Mouse (Mus musculus) T-cell, adult 66 days (primary cell): ENCODE results near the gene Abca4. TPM values are rescaled to one million over a fixed set of nuclear protein-coding genes. Genes with fewer than 3 reads are reported as not detected.

Experiments used
- total RNA-seq, 2 experiments: library from RNA; stranded (reverse); gene quantifications; 3 replicates in 1 of 2; 4 replicates in 1 of 2; pipeline ENCODE4 v1.2.4; 2023

Abca4 gene
- not detected for total RNA-seq

GRCm38 (mm10) chr3:122043799-122044547, at the start of gene Abca4:
Abca4 (plus strand) TSS chr3:122044443.

Other genes starting within 250 kb of the Abca4 start
- 10 to 100 TPM; 15.1 to 15.4 TPM for gene Abcd3, start 229.1 kb upstream of the Abca4 start, total RNA-seq
- gene Arhgap29, start 91.9 kb upstream of the Abca4 start, total RNA-seq = 10 to 100 TPM in 1 of 2 experiments, 1 to 10 TPM in 1; 7.3 to 10.8 TPM
- gene Gclm, start 201.1 kb downstream of the Abca4 start, total RNA-seq = 10 to 100 TPM; 31.4 to 35.5 TPM
- gene Dnttip2, start 229.9 kb downstream of the Abca4 start, total RNA-seq = 10 to 100 TPM; 90.1 to 96.0 TPM
- 1 to 10 TPM in 1 of 2 experiments, under 1 TPM in 1; 0.99 to 1.7 TPM for gene Bcar3, start 249.7 kb downstream of the Abca4 start, total RNA-seq